9 mouse cellular contexts compared by ENCODE assay signal in the genomic region with DNA sequence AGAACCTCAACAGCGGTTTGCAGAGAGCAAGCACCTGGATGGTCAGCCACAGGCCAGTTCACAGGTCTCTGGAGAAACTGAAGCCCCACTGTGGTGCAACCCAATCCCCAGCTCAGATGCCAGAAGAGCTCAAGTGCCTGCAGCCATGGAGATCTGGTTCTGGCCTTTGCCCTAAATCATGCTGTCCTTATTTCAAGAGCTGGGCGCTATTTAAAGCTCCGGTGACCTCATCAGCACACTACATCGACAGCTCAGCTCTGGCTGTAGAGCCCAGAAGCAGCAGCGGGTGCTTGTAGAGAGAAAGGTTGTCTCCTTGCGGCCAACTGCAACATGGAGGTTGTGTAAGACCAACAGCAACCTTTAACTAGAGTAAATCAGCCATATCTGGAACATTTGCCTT. TPM values are rescaled to one million over a fixed set of nuclear protein-coding genes. Genes with fewer than 3 reads are reported as not detected.
DNase-seq lines count a peak whose midpoint lies in the region; ATAC-seq and TF ChIP-seq lines count a peak whose summit lies in the region.
"Had no signal": no experiment of that assay in that cellular context is flagged by ENCODE, and none has a peak within 500 bp of the region (broad histone marks: within the 10 kb centered on the region; RNA-seq: fewer than 3 reads in every experiment).

No protein-coding gene starts in this region.

- no peak for TF ChIP-seq POLR2A in bone marrow macrophage, adult 2 months (IDR thresholded peaks at IDR 0.05; ENCODE audit: borderline replicate concordance, low read depth, low read length)

- H3K36me3 ChIP-seq in heart, embryonic 10.5 days, result peaks cover 88% of the 10 kb centered on the region
- peaks cover 33% of the 10 kb centered on the region for H3K36me3 ChIP-seq in lung, embryonic 16.5 days (ENCODE audit: control insufficient read depth, insufficient read depth, low read length)
- peaks cover 83% of the 10 kb centered on the region for H3K36me3 ChIP-seq in forebrain, embryonic 12.5 days (replicated peaks)
- peaks cover 28% of the 10 kb centered on the region for H3K36me3 ChIP-seq in hindbrain, embryonic 16.5 days (ENCODE audit: control insufficient read depth, insufficient read depth, low read length)

- ATAC-seq in lung, embryonic 16.5 days (ENCODE audit: low read depth), result peak; percentile 18; the same call in 1 of the 2 replicates
- ATAC-seq in forebrain, embryonic 12.5 days (ENCODE audit: low FRiP score), result no peak
- ATAC-seq in hindbrain, embryonic 16.5 days, result no peak

- no peak overlapping the region for H3K4me3 ChIP-seq in bone marrow macrophage, adult 2 months (ENCODE audit: insufficient read depth, low read length)
- peak overlapping the region; percentile 37 for H3K4me3 ChIP-seq in heart, embryonic 10.5 days
- H3K4me3 ChIP-seq in lung, embryonic 16.5 days (ENCODE audit: low read length), result no peak overlapping the region
- H3K4me3 ChIP-seq in forebrain, embryonic 12.5 days (replicated peaks), result no peak overlapping the region
- no peak overlapping the region for H3K4me3 ChIP-seq in hindbrain, embryonic 16.5 days (ENCODE audit: low read length)

- no peak overlapping the region for H3K4me2 ChIP-seq in lung, embryonic 16.5 days (ENCODE audit: low read depth, low read length)
- H3K4me2 ChIP-seq in forebrain, embryonic 12.5 days, result no peak overlapping the region
- H3K4me2 ChIP-seq in hindbrain, embryonic 16.5 days (ENCODE audit: low read length), result no peak overlapping the region

- H3K27ac ChIP-seq in bone marrow macrophage, adult 2 months (ENCODE audit: insufficient read depth, low read depth, low read length), result peak overlapping the region; percentile 72
- peak overlapping the region; percentile 69 for H3K27ac ChIP-seq in heart, embryonic 10.5 days
- H3K27ac ChIP-seq in lung, embryonic 16.5 days (ENCODE audit: low read length), result no peak overlapping the region
- H3K27ac ChIP-seq in forebrain, embryonic 12.5 days, result no peak overlapping the region
- no peak overlapping the region for H3K27ac ChIP-seq in hindbrain, embryonic 16.5 days (ENCODE audit: low read depth, low read length)
- H3K27ac ChIP-seq: stomach, postnatal 0 days had no signal

- H3K9ac ChIP-seq in lung, embryonic 16.5 days (ENCODE audit: low read length), result no peak overlapping the region; the same call in 1 of the 2 replicates
- no peak overlapping the region for H3K9ac ChIP-seq in forebrain, embryonic 12.5 days
- H3K9ac ChIP-seq in hindbrain, embryonic 16.5 days (ENCODE audit: low read depth, low read length), result no peak overlapping the region

- H3K9me3 ChIP-seq in heart, embryonic 10.5 days, result no peaks in the 10 kb centered on the region
- no peaks in the 10 kb centered on the region for H3K9me3 ChIP-seq in lung, embryonic 16.5 days (ENCODE audit: control insufficient read depth, low read length)
- no peaks in the 10 kb centered on the region for H3K9me3 ChIP-seq in forebrain, embryonic 12.5 days
- H3K9me3 ChIP-seq in hindbrain, embryonic 16.5 days (ENCODE audit: control insufficient read depth, low read length), result no peaks in the 10 kb centered on the region

- H3K4me1 ChIP-seq in bone marrow macrophage, adult 2 months (ENCODE audit: control insufficient read depth, insufficient read depth, low read length), result peaks cover 75% of the 10 kb centered on the region
- peaks cover 45% of the 10 kb centered on the region for H3K4me1 ChIP-seq in heart, embryonic 10.5 days
- peaks cover 12% of the 10 kb centered on the region for H3K4me1 ChIP-seq in lung, embryonic 16.5 days (replicated peaks; ENCODE audit: control insufficient read depth, insufficient read depth, low read length)
- peaks cover 2% of the 10 kb centered on the region; the same call in 1 of the 2 replicates for H3K4me1 ChIP-seq in forebrain, embryonic 12.5 days
- H3K4me1 ChIP-seq in hindbrain, embryonic 16.5 days (ENCODE audit: control insufficient read depth, insufficient read depth, low read depth, low read length), result no peaks in the 10 kb centered on the region

- no peaks in the 10 kb centered on the region for H3K27me3 ChIP-seq in heart, embryonic 10.5 days (ENCODE audit: insufficient read depth, poor library complexity, severe bottlenecking)
- no peaks in the 10 kb centered on the region for H3K27me3 ChIP-seq in lung, embryonic 16.5 days (ENCODE audit: control insufficient read depth, insufficient read depth, low read depth, low read length)
- H3K27me3 ChIP-seq in forebrain, embryonic 12.5 days, result no peaks in the 10 kb centered on the region
- H3K27me3 ChIP-seq in hindbrain, embryonic 16.5 days (replicated peaks; ENCODE audit: control insufficient read depth, insufficient read depth, low read length), result no peaks in the 10 kb centered on the region

- no peak for TF ChIP-seq CTCF in bone marrow macrophage, adult 2 months (IDR thresholded peaks at IDR 0.05; ENCODE audit: low read depth, low read length)

- WGBS in heart, embryonic 10.5 days, result 37% methylated on average over 6 of the region's 6 CpGs
- 64% methylated on average over 6 of the region's 6 CpGs for WGBS in lung, embryonic 16.5 days
- WGBS in forebrain, embryonic 12.5 days, result 96% methylated on average over 6 of the region's 6 CpGs
- WGBS in hindbrain, embryonic 16.5 days, result 83% methylated on average over 6 of the region's 6 CpGs

- DNase-seq in cerebellum, adult 11 months, result peak; percentile 44
- DNase-seq in cerebellum, postnatal 4 days (ENCODE audit: low spot score in 2 of 2), result no peak
- DNase-seq in heart, embryonic 10.5 days (ENCODE audit: low spot score), result peak; percentile 90
- DNase-seq in urinary bladder, adult 2 months (ENCODE audit: low spot score), result no peak

RNA-seq across cellular contexts. Expression of a gene that starts 20.3 kb away (rescaled TPM):
- 151 and 157 TPM in 2 replicates for polyA plus RNA-seq in bone marrow macrophage, adult 2 months (2012; ENCODE audit: insufficient read depth, insufficient read length, missing spikeins)
- polyA plus RNA-seq in heart, embryonic 10.5 days (2016; fragmentation: Nextera tagmentation; extraction: Ambion mirVana), result 202 and 227 TPM in 2 replicates
- 150 and 155 TPM in 2 replicates for polyA plus RNA-seq in lung, embryonic 16.5 days (2015; fragmentation: Nextera tagmentation; extraction: Ambion mirVana)
- 410 and 460 TPM in 2 replicates for polyA plus RNA-seq in forebrain, embryonic 12.5 days (2016; fragmentation: Nextera tagmentation; extraction: Ambion mirVana)
- polyA plus RNA-seq in urinary bladder, adult 2 months (2012; rRNA removed), result 54.0 and 76.6 TPM in 2 replicates
- polyA plus RNA-seq in hindbrain, embryonic 16.5 days (2015; fragmentation: Nextera tagmentation; extraction: Ambion mirVana), result 996 and 1,023 TPM in 2 replicates

RNA-seq across cellular contexts. Expression of a gene that starts 26.4 kb away (rescaled TPM):
- 0.80 and 1.8 TPM in 2 replicates for polyA plus RNA-seq in bone marrow macrophage, adult 2 months (2012; ENCODE audit: insufficient read depth, insufficient read length, missing spikeins)
- polyA plus RNA-seq in heart, embryonic 10.5 days (2016; fragmentation: Nextera tagmentation; extraction: Ambion mirVana), result 655 and 948 TPM in 2 replicates
- polyA plus RNA-seq in lung, embryonic 16.5 days (2015; fragmentation: Nextera tagmentation; extraction: Ambion mirVana), result 126 and 127 TPM in 2 replicates
- polyA plus RNA-seq in forebrain, embryonic 12.5 days (2016; fragmentation: Nextera tagmentation; extraction: Ambion mirVana), result 7.8 and 10.7 TPM in 2 replicates
- polyA plus RNA-seq in urinary bladder, adult 2 months (2012; rRNA removed), result 816 and 846 TPM in 2 replicates
- polyA plus RNA-seq in hindbrain, embryonic 16.5 days (2015; fragmentation: Nextera tagmentation; extraction: Ambion mirVana), result 15.6 and 29.6 TPM in 2 replicates

Comparison
In these comparisons a context has a peak if more than half of its experiments do, and no peak if none do; other contexts are left out.
1. DNase-seq: peak in cerebellum, adult 11 months (single experiment) and heart, embryonic 10.5 days (single experiment); none in cerebellum, postnatal 4 days (0 of 2) and urinary bladder, adult 2 months (single experiment).
2. H3K27ac ChIP-seq: peak in bone marrow macrophage, adult 2 months (single experiment) and heart, embryonic 10.5 days (single experiment); none in lung, embryonic 16.5 days (single experiment), forebrain, embryonic 12.5 days (single experiment) and hindbrain, embryonic 16.5 days (single experiment).